Mouse (Mus musculus) brain, embryonic 14.5 days (tissue): ENCODE data around the gene Slc26a8. TPM values are rescaled to one million over a fixed set of nuclear protein-coding genes. Genes with fewer than 3 reads are reported as not detected.

ENCODE experiments used
- DNase-seq: peaks from one replicate; pipeline ENCODE4 v3.0.0-alpha.2; 2011; ENCODE audit warnings: low read depth
- CTCF ChIP-seq: fragments of 200-500 bp; IDR thresholded peaks from 2 replicates; pipeline ENCODE4 v1.5.1; 2012; ENCODE audit warnings: inconsistent platforms, mild to moderate bottlenecking, moderate library complexity, borderline replicate concordance; ENCODE audit not compliant: insufficient read depth, insufficient read length; ENCODE audit errors: extremely low read depth
- POLR2A ChIP-seq: fragments of 200-500 bp; IDR thresholded peaks from 2 replicates; pipeline ENCODE4 v1.6.1; 2012; ENCODE audit warnings: mild to moderate bottlenecking, inconsistent platforms, borderline replicate concordance; ENCODE audit not compliant: poor library complexity, insufficient read depth, insufficient read length, severe bottlenecking; ENCODE audit errors: extremely low read depth
- polyA plus RNA-seq: library from polyadenylated mRNA; depleted of rRNA; stranded (reverse); fragments of >200 nt; gene quantifications from 2 replicates; pipeline ENCODE4 v1.2.3, GENCODE M21; 2012

Gene Slc26a8
- polyA plus RNA-seq, 1 experiment: 3.2 TPM

- DNase-seq: no peak
- TF ChIP-seq CTCF (no peak), POLR2A (no peak)
Observed at GRCm38 (mm10) chr17:28629125-28629524, 60.9 kb downstream of the Slc26a8 start.

GRCm38 (mm10) chr17:28628248-28629124, 61.5 kb downstream of the Slc26a8 start:
- DNase-seq: no peak
- TF ChIP-seq POLR2A: no peak
- TF ChIP-seq CTCF: no peak

GRCm38 (mm10) chr17:28626937-28627336, 63.1 kb downstream of the Slc26a8 start:
- no peak for TF ChIP-seq POLR2A
- TF ChIP-seq CTCF: no peak

GRCm38 (mm10) chr17:28625327-28625726, 64.7 kb downstream of the Slc26a8 start:
- DNase-seq: no peak
- TF ChIP-seq CTCF (no peak), POLR2A (no peak)

More at GRCm38 (mm10) chr17:28626937-28627336, 63.1 kb downstream of the Slc26a8 start:
- DNase-seq: no peak

GRCm38 (mm10) chr17:28624841-28625240, 65.2 kb downstream of the Slc26a8 start:
- no peak for TF ChIP-seq POLR2A
- TF ChIP-seq CTCF: no peak
- no peak for DNase-seq

- peak; percentile 97 for DNase-seq
- TF ChIP-seq POLR2A: peak; percentile 87
- TF ChIP-seq CTCF: no peak
Observed at GRCm38 (mm10) chr17:28622300-28622759, 67.7 kb downstream of the Slc26a8 start, which contains the start of gene Srpk1. Gene Srpk1, minus strand, starts transcription at chr17:28622709.

- peak; percentile 83 for DNase-seq
- no peak for TF ChIP-seq POLR2A
- TF ChIP-seq CTCF: no peak
Observed at GRCm38 (mm10) chr17:28621381-28622299, 68.4 kb downstream of the Slc26a8 start.

GRCm38 (mm10) chr17:28618775-28619174, 71.3 kb downstream of the Slc26a8 start:
- no peak for TF ChIP-seq POLR2A
- no peak for TF ChIP-seq CTCF
- DNase-seq: no peak

GRCm38 (mm10) chr17:28618124-28618523, 71.9 kb downstream of the Slc26a8 start:
- DNase-seq: no peak
- TF ChIP-seq CTCF (no peak), POLR2A (no peak)

GRCm38 (mm10) chr17:28617636-28618035, 72.4 kb downstream of the Slc26a8 start:
- DNase-seq: no peak
- no peak for TF ChIP-seq POLR2A

- DNase-seq: no peak
- no peak for TF ChIP-seq CTCF
- no peak for TF ChIP-seq POLR2A
Observed at GRCm38 (mm10) chr17:28615332-28615731, 74.7 kb downstream of the Slc26a8 start.

- no peak for TF ChIP-seq CTCF
- TF ChIP-seq POLR2A: no peak
Observed at GRCm38 (mm10) chr17:28613096-28613495, 76.9 kb downstream of the Slc26a8 start.

GRCm38 (mm10) chr17:28612603-28613002, 77.4 kb downstream of the Slc26a8 start:
- DNase-seq: no peak
- no peak for TF ChIP-seq POLR2A
- TF ChIP-seq CTCF: no peak

More at GRCm38 (mm10) chr17:28613096-28613495, 76.9 kb downstream of the Slc26a8 start:
- DNase-seq: no peak

- DNase-seq: no peak
- TF ChIP-seq POLR2A: no peak
- no peak for TF ChIP-seq CTCF
Observed at GRCm38 (mm10) chr17:28609543-28609942, 80.5 kb downstream of the Slc26a8 start.
